Mouse (Mus musculus): ENCODE measurements around the gene Atoh8. TPM values are rescaled to one million over a fixed set of nuclear protein-coding genes. Genes with fewer than 3 reads are reported as not detected.
A peak's percentile ranks its signal among the peaks of the same experiment; 100 is the strongest.

The Atoh8 gene
- polyA plus RNA-seq, 1 experiment from 2014 or later: 20.6 TPM

- Histone ChIP-seq H3K9me3 (ENCODE audit: low read length) (no peaks in the 10 kb centered on the region), H3K27me3 (replicated peaks; ENCODE audit: insufficient read depth, low read length) (no peaks in the 10 kb centered on the region), H3K9ac (replicated peaks; ENCODE audit: low read depth) (no peak overlapping the region), H3K36me3 (ENCODE audit: insufficient read depth, low read length) (no peaks in the 10 kb centered on the region), H3K27ac (ENCODE audit: low read length) (no peak overlapping the region), H3K4me2 (replicated peaks; ENCODE audit: low read depth, low read length) (no peak overlapping the region), H3K4me1 (ENCODE audit: insufficient read depth, low read depth, low read length) (no peaks in the 10 kb centered on the region), H3K4me3 (ENCODE audit: low read depth, low read length) (no peak overlapping the region)
- DNase-seq (ENCODE audit: low spot score): no peak
- 64% methylated on average over 7 of the region's 7 CpGs for WGBS
- ATAC-seq: no peak
- no peak for TF ChIP-seq EP300 (IDR thresholded peaks at IDR 0.05)
- no peak for TF ChIP-seq CTCF (IDR thresholded peaks at IDR 0.05)
Observed at GRCm38 (mm10) chr6:72259474-72259873, 24.1 kb upstream of the Atoh8 start.

GRCm38 (mm10) chr6:72255294-72255693, 19.9 kb upstream of the Atoh8 start:
- ATAC-seq: no peak

GRCm38 (mm10) chr6:72254588-72255075, 19.3 kb upstream of the Atoh8 start:
- Histone ChIP-seq H3K4me3 (ENCODE audit: low read depth, low read length) (no peak overlapping the region), H3K4me2 (replicated peaks; ENCODE audit: low read depth, low read length) (no peak overlapping the region), H3K4me1 (ENCODE audit: insufficient read depth, low read depth, low read length) (no peaks in the 10 kb centered on the region), H3K9ac (replicated peaks; ENCODE audit: low read depth) (0 out of 2 replicates have a peak overlapping the region, but pooled peaks have one; percentile 19), H3K27me3 (replicated peaks; ENCODE audit: insufficient read depth, low read length) (no peaks in the 10 kb centered on the region), H3K27ac (ENCODE audit: low read length) (no peak overlapping the region), H3K36me3 (ENCODE audit: insufficient read depth, low read length) (no peaks in the 10 kb centered on the region), H3K9me3 (ENCODE audit: low read length) (no peaks in the 10 kb centered on the region)
- no peak for DNase-seq (ENCODE audit: low spot score)
- TF ChIP-seq EP300 (IDR thresholded peaks at IDR 0.05) (no peak), CTCF (IDR thresholded peaks at IDR 0.05) (no peak)
- peak; percentile 60 for ATAC-seq
- 46% methylated on average over 10 of the region's 10 CpGs for WGBS

More at GRCm38 (mm10) chr6:72255294-72255693, 19.9 kb upstream of the Atoh8 start:
- 69% methylated on average over 6 of the region's 6 CpGs for WGBS
- TF ChIP-seq EP300 (IDR thresholded peaks at IDR 0.05): no peak
- no peak for TF ChIP-seq CTCF (IDR thresholded peaks at IDR 0.05)
- H3K4me3 ChIP-seq (ENCODE audit: low read depth, low read length): no peak overlapping the region
- no peaks in the 10 kb centered on the region for H3K27me3 ChIP-seq (replicated peaks; ENCODE audit: insufficient read depth, low read length)
- H3K4me1 ChIP-seq (ENCODE audit: insufficient read depth, low read depth, low read length): no peaks in the 10 kb centered on the region
- H3K9me3 ChIP-seq (ENCODE audit: low read length): no peaks in the 10 kb centered on the region
- H3K9ac ChIP-seq (replicated peaks; ENCODE audit: low read depth): no peak overlapping the region
- no peak overlapping the region for H3K27ac ChIP-seq (ENCODE audit: low read length)
- no peaks in the 10 kb centered on the region for H3K36me3 ChIP-seq (ENCODE audit: insufficient read depth, low read length)
- no peak overlapping the region for H3K4me2 ChIP-seq (replicated peaks; ENCODE audit: low read depth, low read length)
- no peak for DNase-seq (ENCODE audit: low spot score)

GRCm38 (mm10) chr6:72253911-72254587, 18.7 kb upstream of the Atoh8 start:
- H3K4me1 ChIP-seq (ENCODE audit: insufficient read depth, low read depth, low read length): no peaks in the 10 kb centered on the region
- WGBS: 82% methylated on average over 4 of the region's 4 CpGs
- H3K4me2 ChIP-seq (replicated peaks; ENCODE audit: low read depth, low read length): no peak overlapping the region
- H3K4me3 ChIP-seq (ENCODE audit: low read depth, low read length): no peak overlapping the region
- H3K36me3 ChIP-seq (ENCODE audit: insufficient read depth, low read length): no peaks in the 10 kb centered on the region
- H3K9me3 ChIP-seq (ENCODE audit: low read length): no peaks in the 10 kb centered on the region
- H3K9ac ChIP-seq (replicated peaks; ENCODE audit: low read depth): 0 out of 2 replicates have a peak overlapping the region, but pooled peaks have one; percentile 19
- H3K27me3 ChIP-seq (replicated peaks; ENCODE audit: insufficient read depth, low read length): no peaks in the 10 kb centered on the region
- ATAC-seq (no peak), DNase-seq (ENCODE audit: low spot score) (no peak)
- TF ChIP-seq CTCF (IDR thresholded peaks at IDR 0.05) (no peak), EP300 (IDR thresholded peaks at IDR 0.05) (no peak)
- H3K27ac ChIP-seq (ENCODE audit: low read length): no peak overlapping the region

- TF ChIP-seq CTCF (IDR thresholded peaks at IDR 0.05) (no peak), EP300 (IDR thresholded peaks at IDR 0.05) (no peak)
- Histone ChIP-seq H3K27me3 (replicated peaks; ENCODE audit: insufficient read depth, low read length) (no peaks in the 10 kb centered on the region), H3K4me1 (ENCODE audit: insufficient read depth, low read depth, low read length) (no peaks in the 10 kb centered on the region), H3K9me3 (ENCODE audit: low read length) (no peaks in the 10 kb centered on the region), H3K9ac (replicated peaks; ENCODE audit: low read depth) (no peak overlapping the region), H3K4me3 (ENCODE audit: low read depth, low read length) (no peak overlapping the region), H3K27ac (ENCODE audit: low read length) (no peak overlapping the region), H3K4me2 (replicated peaks; ENCODE audit: low read depth, low read length) (no peak overlapping the region), H3K36me3 (ENCODE audit: insufficient read depth, low read length) (no peaks in the 10 kb centered on the region)
- DNase-seq (ENCODE audit: low spot score) (no peak), ATAC-seq (no peak)
- WGBS: 74% methylated on average over 4 of the region's 4 CpGs
Observed at GRCm38 (mm10) chr6:72253168-72253567, 17.8 kb upstream of the Atoh8 start.

- no peak overlapping the region for H3K4me3 ChIP-seq (ENCODE audit: low read depth, low read length)
Observed at GRCm38 (mm10) chr6:72252433-72252832, 17.1 kb upstream of the Atoh8 start.

More at GRCm38 (mm10) chr6:72252433-72252832, 17.1 kb upstream of the Atoh8 start:
- H3K27ac ChIP-seq (ENCODE audit: low read length): no peak overlapping the region
- H3K9me3 ChIP-seq (ENCODE audit: low read length): no peaks in the 10 kb centered on the region
- WGBS: 85% methylated on average over 1 of the region's 1 CpGs
- H3K9ac ChIP-seq (replicated peaks; ENCODE audit: low read depth): no peak overlapping the region
- no peak for ATAC-seq
- no peaks in the 10 kb centered on the region for H3K27me3 ChIP-seq (replicated peaks; ENCODE audit: insufficient read depth, low read length)
- no peak for TF ChIP-seq EP300 (IDR thresholded peaks at IDR 0.05)
- TF ChIP-seq CTCF (IDR thresholded peaks at IDR 0.05): no peak
- DNase-seq (ENCODE audit: low spot score): no peak
- H3K4me1 ChIP-seq (ENCODE audit: insufficient read depth, low read depth, low read length): no peaks in the 10 kb centered on the region
- H3K4me2 ChIP-seq (replicated peaks; ENCODE audit: low read depth, low read length): no peak overlapping the region
- H3K36me3 ChIP-seq (ENCODE audit: insufficient read depth, low read length): no peaks in the 10 kb centered on the region

Measured in lung, postnatal 0 days (tissue).